Mouse (Mus musculus) hindbrain, embryonic 13.5 days (tissue): ENCODE measurements at regions not wholly inside any gene's neighbourhood (a gene's known extent, or its start where the extent isn't known, plus 50 kb on each side); places are given as distances from the start of the nearest gene placed in this dataset.

Experiments used
- ATAC-seq: fragments of 200-750 bp; cut with Nextera tagmentation; 2 replicates; pipeline ENCODE4 v1.8.0; 2017; ENCODE audit warnings: moderate TSS enrichment; ENCODE audit not compliant: low FRiP score
- H3K27ac ChIP-seq: fragments of 300-500 bp; sonication (generic); 2 replicates; pipeline ENCODE4 v1.5.1; 2015; ENCODE audit warnings: inconsistent platforms, mild to moderate bottlenecking, moderate library complexity
- H3K27me3 ChIP-seq: fragments of 300-500 bp; sonication (generic); 2 replicates; pipeline ENCODE4 v1.6.1; 2015; ENCODE audit warnings: mild to moderate bottlenecking, inconsistent platforms
- H3K36me3 ChIP-seq: fragments of 300-500 bp; sonication (generic); 2 replicates; pipeline ENCODE4 v1.6.1; 2015; ENCODE audit warnings: mild to moderate bottlenecking, inconsistent platforms
- H3K4me1 ChIP-seq: fragments of 300-500 bp; sonication (generic); replicated peaks from 2 replicates; pipeline ENCODE4 v1.6.1; 2015; ENCODE audit warnings: inconsistent platforms
- H3K4me2 ChIP-seq: fragments of 300-500 bp; sonication (generic); 2 replicates; pipeline ENCODE4 v1.6.1; 2015; ENCODE audit warnings: inconsistent platforms, mild to moderate bottlenecking, moderate library complexity
- H3K4me3 ChIP-seq: fragments of 300-500 bp; sonication (generic); 2 replicates; pipeline ENCODE4 v1.5.1; 2015; ENCODE audit warnings: mild to moderate bottlenecking, inconsistent platforms
- H3K9ac ChIP-seq: fragments of 300-500 bp; sonication (generic); 2 replicates; pipeline ENCODE4 v1.6.1; 2015; ENCODE audit warnings: mild to moderate bottlenecking, inconsistent platforms
- H3K9me3 ChIP-seq: fragments of 300-500 bp; sonication (generic); 2 replicates; pipeline ENCODE4 v1.6.1; 2016; ENCODE audit warnings: inconsistent platforms
- WGBS: fragments of 180-500 bp; shearing (Covaris S2); methylation state at CpG from one replicate; pipeline ENCODE4 v1.1.7; 2015; 5-methylcytosine and 5-hydroxymethylcytosine counted together

- Histone ChIP-seq H3K9me3 (no peaks in the 10 kb centered on the region), H3K36me3 (no peaks in the 10 kb centered on the region), H3K27ac (no peak overlapping the region), H3K4me2 (no peak overlapping the region), H3K4me1 (0 out of 2 replicates have a peak, but pooled peaks cover 3% of the 10 kb centered on the region), H3K27me3 (no peaks in the 10 kb centered on the region), H3K4me3 (no peak overlapping the region), H3K9ac (no peak overlapping the region)
- ATAC-seq = no peak
- WGBS = 61% methylated on average over 6 of the region's 6 CpGs
Measured at GRCm38 (mm10) chr7:71648314-71648713, 297.0 kb upstream of the Gm10295 start.

- no peaks in the 10 kb centered on the region for H3K36me3 ChIP-seq
- 0 out of 2 replicates have a peak, but pooled peaks cover 3% of the 10 kb centered on the region for H3K4me1 ChIP-seq
- H3K4me2 ChIP-seq = no peak overlapping the region
- no peak overlapping the region for H3K4me3 ChIP-seq
- H3K9ac ChIP-seq = no peak overlapping the region
- no peak overlapping the region for H3K27ac ChIP-seq
- WGBS = 90% methylated on average over 3 of the region's 3 CpGs
- no peaks in the 10 kb centered on the region for H3K9me3 ChIP-seq
- ATAC-seq = no peak
- H3K27me3 ChIP-seq = no peaks in the 10 kb centered on the region
Measured at GRCm38 (mm10) chr7:71646944-71647343, 295.7 kb upstream of the Gm10295 start.

- WGBS = 19% methylated on average over 13 of the region's 13 CpGs
- peak; percentile 69 for ATAC-seq
Measured at GRCm38 (mm10) chr7:71623048-71623447, 271.8 kb upstream of the Gm10295 start.

GRCm38 (mm10) chr7:71603159-71603558, 251.9 kb upstream of the Gm10295 start:
- H3K9ac ChIP-seq = no peak overlapping the region
- no peaks in the 10 kb centered on the region for H3K9me3 ChIP-seq
- H3K27ac ChIP-seq = no peak overlapping the region
- WGBS = 53% methylated on average over 2 of the region's 2 CpGs
- no peak overlapping the region for H3K4me3 ChIP-seq
- H3K4me1 ChIP-seq = no peaks in the 10 kb centered on the region
- H3K27me3 ChIP-seq = no peaks in the 10 kb centered on the region
- no peaks in the 10 kb centered on the region for H3K36me3 ChIP-seq
- no peak for ATAC-seq
- H3K4me2 ChIP-seq = no peak overlapping the region

More at GRCm38 (mm10) chr7:71623048-71623447, 271.8 kb upstream of the Gm10295 start:
- Histone ChIP-seq H3K4me1 (peaks cover 7% of the 10 kb centered on the region), H3K4me2 (peak overlapping the region; percentile 47), H3K27ac (0 out of 2 replicates have a peak overlapping the region, but pooled peaks have one; percentile 12), H3K4me3 (peak overlapping the region; percentile 31), H3K36me3 (no peaks in the 10 kb centered on the region), H3K27me3 (no peaks in the 10 kb centered on the region), H3K9me3 (no peaks in the 10 kb centered on the region), H3K9ac (peak overlapping the region; percentile 46; the same call in 1 of the 2 replicates)

- Histone ChIP-seq H3K36me3 (no peaks in the 10 kb centered on the region), H3K4me1 (no peaks in the 10 kb centered on the region), H3K9ac (no peak overlapping the region), H3K9me3 (no peaks in the 10 kb centered on the region), H3K27me3 (no peaks in the 10 kb centered on the region), H3K4me3 (no peak overlapping the region), H3K4me2 (no peak overlapping the region), H3K27ac (no peak overlapping the region)
- ATAC-seq = no peak
- WGBS = 89% methylated on average over 3 of the region's 3 CpGs
Measured at GRCm38 (mm10) chr7:71596780-71597179, 245.5 kb upstream of the Gm10295 start.

GRCm38 (mm10) chr7:71587626-71588025, 236.3 kb upstream of the Gm10295 start:
- H3K9ac ChIP-seq = no peak overlapping the region
- H3K4me2 ChIP-seq = no peak overlapping the region
- H3K4me1 ChIP-seq = no peaks in the 10 kb centered on the region
- no peak overlapping the region for H3K27ac ChIP-seq
- no peaks in the 10 kb centered on the region for H3K27me3 ChIP-seq
- H3K4me3 ChIP-seq = no peak overlapping the region
- ATAC-seq = no peak
- WGBS = 78% methylated on average over 5 of the region's 5 CpGs
- no peaks in the 10 kb centered on the region for H3K9me3 ChIP-seq
- H3K36me3 ChIP-seq = no peaks in the 10 kb centered on the region

GRCm38 (mm10) chr7:71583443-71584055, 232.3 kb upstream of the Gm10295 start:
- Histone ChIP-seq H3K9ac (no peak overlapping the region), H3K27ac (no peak overlapping the region), H3K9me3 (no peaks in the 10 kb centered on the region), H3K27me3 (no peaks in the 10 kb centered on the region), H3K4me1 (no peaks in the 10 kb centered on the region), H3K4me3 (no peak overlapping the region), H3K4me2 (no peak overlapping the region), H3K36me3 (no peaks in the 10 kb centered on the region)
- ATAC-seq = no peak
- WGBS = 54% methylated on average over 1 of the region's 1 CpGs

GRCm38 (mm10) chr7:71581746-71582145, 230.5 kb upstream of the Gm10295 start:
- WGBS = 31% methylated on average over 3 of the region's 3 CpGs
- no peak for ATAC-seq
- no peak overlapping the region for H3K4me3 ChIP-seq
- H3K9me3 ChIP-seq = no peaks in the 10 kb centered on the region
- no peaks in the 10 kb centered on the region for H3K4me1 ChIP-seq
- H3K27me3 ChIP-seq = no peaks in the 10 kb centered on the region
- H3K4me2 ChIP-seq = no peak overlapping the region
- no peak overlapping the region for H3K9ac ChIP-seq
- no peak overlapping the region for H3K27ac ChIP-seq
- H3K36me3 ChIP-seq = no peaks in the 10 kb centered on the region

- ATAC-seq = no peak
- 61% methylated on average over 2 of the region's 2 CpGs for WGBS
- Histone ChIP-seq H3K4me2 (no peak overlapping the region), H3K4me3 (no peak overlapping the region), H3K9ac (no peak overlapping the region), H3K36me3 (no peaks in the 10 kb centered on the region), H3K4me1 (no peaks in the 10 kb centered on the region), H3K9me3 (no peaks in the 10 kb centered on the region), H3K27me3 (no peaks in the 10 kb centered on the region), H3K27ac (no peak overlapping the region)
Measured at GRCm38 (mm10) chr7:71560296-71560936, 209.1 kb upstream of the Gm10295 start.

GRCm38 (mm10) chr7:71556473-71556872, 205.2 kb upstream of the Gm10295 start:
- no peak overlapping the region for H3K4me2 ChIP-seq
- ATAC-seq = no peak
- no peaks in the 10 kb centered on the region for H3K9me3 ChIP-seq
- H3K4me1 ChIP-seq = no peaks in the 10 kb centered on the region
- 93% methylated on average over 5 of the region's 5 CpGs for WGBS
- H3K27me3 ChIP-seq = no peaks in the 10 kb centered on the region
- no peak overlapping the region for H3K27ac ChIP-seq
- H3K9ac ChIP-seq = no peak overlapping the region
- H3K4me3 ChIP-seq = no peak overlapping the region
- H3K36me3 ChIP-seq = no peaks in the 10 kb centered on the region

GRCm38 (mm10) chr7:71555476-71555875, 204.2 kb upstream of the Gm10295 start:
- WGBS = 82% methylated on average over 3 of the region's 3 CpGs

GRCm38 (mm10) chr7:71546606-71547213, 195.4 kb upstream of the Gm10295 start:
- no peak overlapping the region for H3K27ac ChIP-seq
- H3K9me3 ChIP-seq = no peaks in the 10 kb centered on the region
- H3K4me2 ChIP-seq = no peak overlapping the region
- no peaks in the 10 kb centered on the region for H3K27me3 ChIP-seq
- no peak overlapping the region for H3K9ac ChIP-seq
- no peaks in the 10 kb centered on the region for H3K4me1 ChIP-seq
- H3K36me3 ChIP-seq = no peaks in the 10 kb centered on the region
- ATAC-seq = no peak
- WGBS = 84% methylated on average over 6 of the region's 6 CpGs
- no peak overlapping the region for H3K4me3 ChIP-seq

More at GRCm38 (mm10) chr7:71555476-71555875, 204.2 kb upstream of the Gm10295 start:
- Histone ChIP-seq H3K27me3 (no peaks in the 10 kb centered on the region), H3K9ac (no peak overlapping the region), H3K9me3 (no peaks in the 10 kb centered on the region), H3K36me3 (no peaks in the 10 kb centered on the region), H3K4me3 (no peak overlapping the region), H3K4me2 (no peak overlapping the region), H3K4me1 (no peaks in the 10 kb centered on the region), H3K27ac (no peak overlapping the region)
- ATAC-seq = no peak
